Mouse (Mus musculus): ENCODE measurements at regions not wholly inside any gene's neighbourhood (a gene's known extent, or its start where the extent isn't known, plus 50 kb on each side); places are given as distances from the start of the nearest gene placed in this dataset.
A peak's percentile ranks its signal among the peaks of the same experiment; 100 is the strongest.

- 88% methylated on average over 4 of the region's 4 CpGs for WGBS
- DNase-seq (ENCODE audit: low read depth, low spot score) = no peak
Measured at GRCm38 (mm10) chr19:14853416-14853815, 255.6 kb upstream of the Tle4 start.

GRCm38 (mm10) chr19:14849561-14849960 is 251.7 kb upstream of the Tle4 start:
- DNase-seq (ENCODE audit: low read depth, low spot score) = no peak
- WGBS = 11% methylated on average over 1 of the region's 1 CpGs

- DNase-seq (ENCODE audit: low read depth, low spot score) = peak; percentile 7
- 17% methylated on average over 4 of the region's 4 CpGs for WGBS
Measured at GRCm38 (mm10) chr19:14847120-14847519, 249.3 kb upstream of the Tle4 start.

GRCm38 (mm10) chr19:14835629-14836028 is 237.8 kb upstream of the Tle4 start:
- WGBS = 83% methylated on average over 8 of the region's 8 CpGs
- no peak for DNase-seq (ENCODE audit: low read depth, low spot score)

- DNase-seq (ENCODE audit: low read depth, low spot score) = no peak
- WGBS = 69% methylated on average over 3 of the region's 3 CpGs
Measured at GRCm38 (mm10) chr19:14816354-14816753, 218.5 kb upstream of the Tle4 start.

GRCm38 (mm10) chr19:14806787-14807186 is 208.9 kb upstream of the Tle4 start:
- 82% methylated on average over 6 of the region's 6 CpGs for WGBS
- DNase-seq (ENCODE audit: low read depth, low spot score) = no peak

GRCm38 (mm10) chr19:14802909-14803650 is 205.2 kb upstream of the Tle4 start:
- no peak for DNase-seq (ENCODE audit: low read depth, low spot score)
- 26% methylated on average over 5 of the region's 5 CpGs for WGBS

GRCm38 (mm10) chr19:14801669-14802068 is 203.8 kb upstream of the Tle4 start:
- DNase-seq (ENCODE audit: low read depth, low spot score) = no peak
- WGBS = 90% methylated on average over 8 of the region's 8 CpGs

- WGBS = 83% methylated on average over 6 of the region's 6 CpGs
- no peak for DNase-seq (ENCODE audit: low read depth, low spot score)
Measured at GRCm38 (mm10) chr19:14799002-14799401, 201.2 kb upstream of the Tle4 start.

- WGBS = 90% methylated on average over 7 of the region's 7 CpGs
- DNase-seq (ENCODE audit: low read depth, low spot score) = no peak
Measured at GRCm38 (mm10) chr19:14798417-14798816, 200.6 kb upstream of the Tle4 start.

- DNase-seq (ENCODE audit: low read depth, low spot score) = no peak
- WGBS = 86% methylated on average over 5 of the region's 5 CpGs
Measured at GRCm38 (mm10) chr19:14795910-14796309, 198.1 kb upstream of the Tle4 start.

GRCm38 (mm10) chr19:14789992-14790391 is 192.1 kb upstream of the Tle4 start:
- WGBS = 90% methylated on average over 1 of the region's 1 CpGs
- no peak for DNase-seq (ENCODE audit: low read depth, low spot score)

GRCm38 (mm10) chr19:14788630-14789029 is 190.8 kb upstream of the Tle4 start:
- WGBS = 89% methylated on average over 4 of the region's 4 CpGs
- no peak for DNase-seq (ENCODE audit: low read depth, low spot score)

- WGBS = 73% methylated on average over 8 of the region's 8 CpGs
- DNase-seq (ENCODE audit: low read depth, low spot score) = no peak
Measured at GRCm38 (mm10) chr19:14786868-14787267, 189.0 kb upstream of the Tle4 start.

- peak; percentile 60 for DNase-seq (ENCODE audit: low read depth, low spot score)
- 27% methylated on average over 3 of the region's 3 CpGs for WGBS
Measured at GRCm38 (mm10) chr19:14785661-14786060, 187.8 kb upstream of the Tle4 start.

GRCm38 (mm10) chr19:14777709-14778108 is 179.9 kb upstream of the Tle4 start:
- no peak for DNase-seq (ENCODE audit: low read depth, low spot score)
- whole genome bisulfite sequencing = 67% methylated on average over 7 of the region's 7 CpGs

- WGBS = 64% methylated on average over 10 of the region's 10 CpGs
- DNase-seq (ENCODE audit: low read depth, low spot score) = no peak
Measured at GRCm38 (mm10) chr19:14777198-14777597, 179.3 kb upstream of the Tle4 start.

- DNase-seq (ENCODE audit: low read depth, low spot score) = no peak
- WGBS = 85% methylated on average over 5 of the region's 5 CpGs
Measured at GRCm38 (mm10) chr19:14776791-14777190, 178.9 kb upstream of the Tle4 start.

- WGBS = 77% methylated on average over 2 of the region's 2 CpGs
- no peak for DNase-seq (ENCODE audit: low read depth, low spot score)
Measured at GRCm38 (mm10) chr19:14772794-14773193, 174.9 kb upstream of the Tle4 start.

- no peak for DNase-seq (ENCODE audit: low read depth, low spot score)
Measured at GRCm38 (mm10) chr19:14752646-14753045, 154.8 kb upstream of the Tle4 start.

GRCm38 (mm10) chr19:14742361-14742760 is 144.5 kb upstream of the Tle4 start:
- DNase-seq (ENCODE audit: low read depth, low spot score) = no peak
- WGBS = 94% methylated on average over 3 of the region's 3 CpGs

- DNase-seq (ENCODE audit: low read depth, low spot score) = peak; percentile 8
- 34% methylated on average over 1 of the region's 1 CpGs for WGBS
Measured at GRCm38 (mm10) chr19:14740936-14741335, 143.1 kb upstream of the Tle4 start.

Measured in large intestine, adult 2 months (tissue).